Mouse (Mus musculus): Measurements from ENCODE around the gene 8030474K03Rik.

DNA sequence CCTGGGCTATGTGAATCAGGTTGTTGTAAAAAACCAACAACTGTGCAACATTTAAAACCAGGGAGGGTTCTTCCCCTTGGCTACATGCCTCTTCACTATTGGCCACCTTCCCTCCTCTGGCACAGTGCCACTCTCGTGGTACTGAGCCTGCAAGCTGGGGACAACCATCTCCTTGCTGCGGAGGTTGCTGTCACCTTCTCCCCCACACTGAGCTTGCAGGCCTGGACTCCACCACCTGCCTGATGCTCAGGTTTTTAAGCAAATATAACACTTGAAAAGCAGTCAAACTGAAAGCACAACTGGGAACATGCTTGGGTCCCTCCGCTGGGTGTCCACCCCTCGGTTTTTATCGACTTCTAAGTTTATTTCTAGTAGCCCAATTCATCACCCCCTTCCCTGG is 40.0 kb upstream of the 8030474K03Rik start:
- TF ChIP-seq POLR2A (IDR thresholded peaks at IDR 0.05; ENCODE audit: low read depth, low read length), result no peak
- TF ChIP-seq CTCF (IDR thresholded peaks at IDR 0.05; ENCODE audit: extremely low read depth, insufficient read length, insufficient replicate concordance, low read depth, low read length), result no peak

Data from small intestine, adult 2 months (tissue).